Mouse (Mus musculus): ENCODE measurements around the gene Olfr1414. TPM values are rescaled to one million over a fixed set of nuclear protein-coding genes. Genes with fewer than 3 reads are reported as not detected.
"Not testable (repeated sequence)": the region's sequence is repeated elsewhere in the genome, so short reads cannot be mapped to it uniquely, and the experiment has no call there.

Gene Olfr1414
- total RNA-seq (2021) = not detected

- no peak for DNase-seq
Observed at GRCm38 (mm10) chr1:92518561-92518960, at the start of gene Olfr1414. Gene Olfr1414, minus strand, starts transcription at chr1:92518661.

GRCm38 (mm10) chr1:92545929-92546328, 27.5 kb upstream of the Olfr1414 start:
- DNase-seq = no peak

- DNase-seq = no peak
Observed at GRCm38 (mm10) chr1:92539071-92539470, 20.6 kb upstream of the Olfr1414 start.

GRCm38 (mm10) chr1:92536972-92537371, 18.5 kb upstream of the Olfr1414 start:
- DNase-seq = no peak

GRCm38 (mm10) chr1:92523764-92524163, 5.3 kb upstream of the Olfr1414 start:
- DNase-seq = no peak

- peak; percentile 47 for DNase-seq
Observed at GRCm38 (mm10) chr1:92521376-92521775, 2.9 kb upstream of the Olfr1414 start.

GRCm38 (mm10) chr1:92519046-92519445, 585 bp upstream of the Olfr1414 start:
- DNase-seq = no peak

- no peak for DNase-seq
Observed at GRCm38 (mm10) chr1:92515390-92515789, 3.1 kb downstream of the Olfr1414 start.

- not testable (repeated sequence) for DNase-seq
Observed at GRCm38 (mm10) chr1:92511646-92512045, 6.8 kb downstream of the Olfr1414 start.

GRCm38 (mm10) chr1:92496001-92496400, 22.5 kb downstream of the Olfr1414 start, which contains the start of gene Olfr1415:
Gene Olfr1415, minus strand, starts transcription at chr1:92496101.
- no peak for DNase-seq

- no peak for DNase-seq
Observed at GRCm38 (mm10) chr1:92485013-92485412, 33.4 kb downstream of the Olfr1414 start, which contains the start of gene Olfr1416. Gene Olfr1416, minus strand, starts transcription at chr1:92485113.

- no peak for DNase-seq
Observed at GRCm38 (mm10) chr1:92474066-92474578, 44.3 kb downstream of the Olfr1414 start.

GRCm38 (mm10) chr1:92473165-92474041, 45.1 kb downstream of the Olfr1414 start, which contains the start of gene Ndufa10:
Gene Ndufa10, minus strand, starts transcription at chr1:92473860.
- DNase-seq = peak; percentile 97

- no peak for DNase-seq
Observed at GRCm38 (mm10) chr1:92468891-92469290, 49.6 kb downstream of the Olfr1414 start.

GRCm38 (mm10) chr1:92458416-92458815, 60.0 kb downstream of the Olfr1414 start:
- no peak for DNase-seq

GRCm38 (mm10) chr1:92457758-92458157, 60.7 kb downstream of the Olfr1414 start:
- no peak for DNase-seq

Small RNA genes lying within 50 kb of the gene (microRNA-seq; reads per million reads assigned to microRNA genes)
- 10.4 to 13.5 reads per million in 2 experiments for gene Mir6900

Other genes starting within 250 kb of the Olfr1414 start
- 100 to 1,000 TPM; 633 to 644 TPM for gene Ndufa10, start 44.8 kb downstream of the Olfr1414 start, total RNA-seq (2021)
- not detected for gene Olfr1416, start 33.5 kb downstream of the Olfr1414 start, total RNA-seq (2021)
- gene Olfr1415, start 22.6 kb downstream of the Olfr1414 start, total RNA-seq (2021) = not detected
- gene Olfr1413, start 52.7 kb upstream of the Olfr1414 start, total RNA-seq (2021) = not detected
- not detected for gene Olfr1412, start 67.1 kb upstream of the Olfr1414 start, total RNA-seq (2021)
- not detected for gene Olfr1411, start 75.8 kb upstream of the Olfr1414 start, total RNA-seq (2021)
- not detected for gene Olfr1410, start 87.1 kb upstream of the Olfr1414 start, total RNA-seq (2021)
- gene Olfr12, start 99.1 kb upstream of the Olfr1414 start, total RNA-seq (2021) = not detected
- 100 to 1,000 TPM; 198 to 214 TPM for gene Cops9, start 123.3 kb upstream of the Olfr1414 start, total RNA-seq (2021)
- not detected for gene Otos, start 130.2 kb upstream of the Olfr1414 start, total RNA-seq (2021)

All from heart, postnatal 4 days (tissue).